Mouse (Mus musculus) testis, adult 2 months (tissue): ENCODE data around the gene Inpp4b.

Source experiments
- CTCF ChIP-seq: fragments of 200-500 bp; IDR thresholded peaks from 2 replicates; pipeline ENCODE4 v1.5.1; 2012; ENCODE audit warnings: low read depth, mild to moderate bottlenecking, inconsistent platforms, low read length, moderate library complexity; ENCODE audit not compliant: control insufficient read depth, insufficient read depth, insufficient replicate concordance
- POLR2A ChIP-seq: fragments of 200-500 bp; IDR thresholded peaks from 2 replicates; pipeline ENCODE4 v1.6.1; 2012; ENCODE audit warnings: low read depth, mild to moderate bottlenecking, inconsistent platforms, low read length, moderate library complexity; ENCODE audit not compliant: control insufficient read depth

GRCm38 (mm10) chr8:81702038-81702437 is 359.7 kb downstream of the Inpp4b start:
- no peak for TF ChIP-seq CTCF
- TF ChIP-seq POLR2A = no peak
